Mouse (Mus musculus) c-Kit-positive CD71-positive TER-119-negative erythroid progenitor cells, embryonic 14.5 days (primary cell): ENCODE measurements around the gene Chd3.
A peak's percentile ranks its signal among the peaks of the same experiment; 100 is the strongest.

Experiments used
- DNase-seq: peaks from one replicate; pipeline ENCODE4 v3.0.0-alpha.2; 2013; ENCODE audit warnings: low read depth

The Chd3 gene

GRCm38 (mm10) chr11:69365722-69366121 lies 3.5 kb downstream of the Chd3 start:
- no peak for DNase-seq

DNA sequence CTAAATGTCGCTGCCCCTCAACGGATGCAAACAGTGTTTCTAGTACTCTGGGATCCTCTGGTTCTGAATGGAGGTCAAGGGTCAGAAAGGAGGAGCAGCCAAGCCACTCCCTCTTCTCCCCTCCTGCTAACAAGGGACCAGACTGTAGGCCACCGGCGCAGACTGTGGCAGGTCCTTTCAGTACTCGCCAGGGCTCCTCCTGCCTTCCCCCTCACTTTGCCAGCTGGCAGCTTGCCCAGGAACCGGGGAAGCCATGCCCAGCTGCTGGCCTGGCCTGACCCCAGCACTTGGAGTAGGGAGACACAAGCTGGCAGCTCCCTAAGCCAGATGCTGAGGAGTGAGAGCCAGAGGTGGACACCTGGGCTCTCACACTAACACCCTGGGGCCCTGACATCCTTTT lies 4.3 kb downstream of the Chd3 start:
- no peak for DNase-seq

DNA sequence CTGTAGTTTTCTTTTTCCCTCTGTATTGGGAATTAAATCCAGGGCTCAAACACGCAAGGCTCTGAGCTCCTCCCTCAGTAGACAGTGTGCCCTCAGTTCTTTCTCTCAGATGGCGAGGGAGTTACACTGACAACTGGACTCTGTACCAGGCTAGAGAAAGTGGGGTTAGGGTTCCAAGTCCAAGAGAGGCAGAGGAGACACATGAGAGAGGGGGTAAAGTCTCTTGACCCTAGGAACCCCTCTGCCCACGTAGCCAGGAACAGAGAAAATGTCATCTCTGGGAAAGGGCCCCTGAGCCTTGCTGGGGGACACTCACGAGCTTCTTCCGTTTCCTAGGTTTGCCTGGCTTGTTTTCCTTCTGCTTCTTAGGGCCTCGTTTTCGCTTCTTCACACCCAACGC lies 4.8 kb downstream of the Chd3 start:
- no peak for DNase-seq

- no peak for DNase-seq
Observed at GRCm38 (mm10) chr11:69362479-69362878, 6.7 kb downstream of the Chd3 start.

DNA sequence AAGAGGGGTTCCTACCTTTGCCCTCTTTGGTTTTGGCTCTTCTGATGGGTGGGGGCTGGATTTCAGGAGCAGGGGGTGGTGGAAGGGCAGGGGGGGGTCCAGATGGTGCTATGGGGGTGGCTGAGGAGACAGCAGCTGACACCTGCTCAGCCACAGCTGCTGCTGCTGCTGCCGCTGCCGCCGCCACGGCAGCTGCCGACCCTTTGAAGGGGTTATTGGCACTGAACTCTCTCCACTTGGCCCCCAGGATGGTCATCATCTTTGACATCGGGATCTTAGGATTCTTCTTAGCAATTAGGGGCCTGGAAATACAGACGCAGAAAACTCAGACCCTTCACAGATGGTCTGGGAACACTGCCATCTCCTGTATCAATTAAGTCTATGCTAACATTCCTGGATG lies 7.2 kb downstream of the Chd3 start:
- no peak for DNase-seq

- DNase-seq = no peak
Observed at GRCm38 (mm10) chr11:69357690-69358089, 11.5 kb downstream of the Chd3 start.

- no peak for DNase-seq
Observed at GRCm38 (mm10) chr11:69356544-69356943, 12.7 kb downstream of the Chd3 start.

- DNase-seq = no peak
Observed at GRCm38 (mm10) chr11:69346441-69346840, 22.8 kb downstream of the Chd3 start.

- DNase-seq = no peak
Observed at GRCm38 (mm10) chr11:69340161-69341131, 28.8 kb downstream of the Chd3 start, which contains the start of gene Rnf227. Rnf227 (plus strand) TSS chr11:69340461.

DNA sequence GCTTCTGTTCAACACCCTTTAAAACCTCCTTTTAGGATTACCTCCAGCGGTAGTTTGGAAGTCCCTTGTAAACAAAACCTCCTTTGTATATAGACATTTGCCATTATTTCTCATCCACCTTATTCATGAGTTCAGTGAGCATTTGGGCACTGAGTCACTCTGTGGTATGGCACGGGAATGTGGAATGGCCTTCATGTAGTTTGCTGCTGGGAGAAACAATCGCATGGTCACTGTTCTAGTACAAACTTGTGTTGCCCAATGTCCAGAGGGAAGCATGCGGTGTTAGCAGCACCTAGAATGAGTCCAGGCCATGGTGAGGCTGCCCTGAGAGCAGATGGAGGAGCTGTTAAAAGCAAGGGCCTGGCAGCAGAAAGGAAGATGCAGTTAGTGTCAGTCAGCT lies 34.4 kb downstream of the Chd3 start:
- no peak for DNase-seq

DNA sequence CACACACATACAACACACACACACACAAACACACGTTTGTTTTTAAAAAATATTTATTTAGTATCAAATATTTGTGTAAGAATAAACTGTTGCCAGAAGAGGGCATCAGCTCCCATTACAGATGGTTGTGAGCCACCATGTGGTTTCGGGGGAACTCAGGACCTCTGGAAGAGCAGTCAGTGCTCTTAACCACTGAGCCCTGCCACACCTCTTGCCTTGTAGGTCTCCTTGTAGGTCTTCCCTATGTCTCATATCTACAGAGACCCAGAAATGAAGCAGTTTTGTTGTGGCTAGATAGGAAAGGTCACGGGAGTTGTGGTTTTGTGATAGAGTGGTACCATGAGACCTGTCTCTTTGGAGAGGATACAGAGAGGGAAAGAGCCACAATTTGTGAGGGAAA lies 35.3 kb downstream of the Chd3 start:
- peak; percentile 59 for DNase-seq

DNA sequence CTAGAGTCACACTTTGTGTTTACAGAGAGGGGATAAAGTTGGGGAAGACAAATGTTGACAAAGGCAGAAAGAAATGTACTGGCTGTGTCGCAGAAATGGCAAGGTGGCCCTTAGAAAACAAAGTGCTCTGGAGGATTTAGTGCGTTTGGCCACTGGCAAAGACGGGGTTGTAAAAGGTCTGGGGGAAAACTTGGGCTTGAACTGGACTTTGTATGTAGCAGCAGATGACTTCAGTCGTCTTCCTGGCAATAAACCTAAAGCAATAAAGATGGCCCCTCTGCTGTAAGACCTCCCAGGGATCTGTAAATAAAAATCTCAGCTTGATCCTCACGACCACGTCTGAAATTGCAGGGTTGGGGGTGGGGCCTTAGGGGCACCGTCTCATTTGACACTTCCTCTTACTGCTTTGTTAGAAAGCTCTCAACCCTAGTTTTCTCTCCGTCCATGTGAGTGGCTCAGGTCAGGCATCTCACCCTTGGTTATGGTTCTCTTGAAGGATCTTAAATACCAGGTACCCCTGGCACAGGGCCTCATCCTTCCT lies 36.4 kb downstream of the Chd3 start:
- no peak for DNase-seq

DNA sequence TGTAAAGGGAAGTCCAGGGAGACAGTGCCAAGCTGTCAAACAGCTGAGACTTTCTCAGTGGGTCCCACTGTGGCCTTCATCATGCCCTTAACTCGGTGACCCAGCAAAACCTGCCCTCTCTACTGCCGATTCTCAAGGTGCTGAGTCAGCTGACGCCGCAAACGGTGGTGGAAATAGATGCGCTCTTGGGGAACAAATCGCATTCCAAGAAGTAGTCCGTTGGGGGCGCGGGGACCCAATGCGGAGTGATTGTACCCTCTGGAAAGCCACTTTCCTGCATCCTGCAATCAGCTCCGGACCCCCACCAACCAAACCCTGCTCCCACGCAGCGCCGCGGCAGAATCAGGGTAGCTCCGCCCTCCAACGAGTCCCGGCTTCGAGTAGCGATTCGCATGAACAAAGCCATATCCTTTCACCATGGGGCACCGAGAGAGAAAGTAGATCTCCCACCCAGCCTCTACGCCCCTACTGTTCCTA lies 37.2 kb downstream of the Chd3 start:
- DNase-seq = peak; percentile 38

- DNase-seq = no peak
Observed at GRCm38 (mm10) chr11:69331152-69331551, 38.1 kb downstream of the Chd3 start.

GRCm38 (mm10) chr11:69328517-69328916 lies 40.7 kb downstream of the Chd3 start:
- no peak for DNase-seq

DNA sequence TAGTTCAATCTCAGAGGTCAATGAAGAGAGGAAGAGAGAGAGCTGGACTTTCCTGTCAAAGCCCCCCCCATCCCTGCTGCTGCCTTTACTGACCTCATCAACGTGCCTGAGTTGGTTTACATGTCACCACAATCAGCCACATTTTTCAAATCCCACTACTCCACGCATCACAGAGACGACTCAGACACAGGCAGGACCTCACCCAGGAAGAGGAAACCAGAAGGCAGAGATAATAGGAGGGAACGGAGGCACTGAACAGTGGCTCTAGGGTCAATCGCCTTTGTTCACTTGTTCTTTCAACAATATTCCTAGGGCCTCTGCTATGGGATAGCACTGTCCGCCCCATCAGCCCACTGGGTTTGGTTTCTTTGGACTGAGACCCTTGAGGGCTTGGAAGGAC lies 41.6 kb downstream of the Chd3 start:
- DNase-seq = no peak

DNA sequence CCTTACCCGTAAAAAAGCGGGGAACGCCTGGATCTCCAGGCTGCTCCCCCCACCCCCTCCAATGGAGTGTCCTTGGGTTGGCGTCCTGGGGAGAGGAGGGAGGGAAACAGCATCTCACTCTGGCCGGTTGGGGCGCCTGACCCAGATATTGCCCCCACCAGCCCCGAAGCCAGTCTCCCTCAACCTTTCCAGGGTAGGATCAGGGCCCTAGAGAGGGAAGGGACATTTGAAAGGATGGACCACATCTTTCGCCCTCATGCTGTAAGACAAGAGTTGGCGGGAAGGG lies 42.1 kb downstream of the Chd3 start:
- no peak for DNase-seq

- DNase-seq = no peak
Observed at GRCm38 (mm10) chr11:69326408-69327156, 42.6 kb downstream of the Chd3 start.

- peak; percentile 91 for DNase-seq
Observed at GRCm38 (mm10) chr11:69325628-69326407, 43.4 kb downstream of the Chd3 start, which contains the start of gene Kcnab3. Kcnab3 (plus strand) TSS chr11:69326258.

GRCm38 (mm10) chr11:69324749-69325148 lies 44.5 kb downstream of the Chd3 start:
- no peak for DNase-seq

GRCm38 (mm10) chr11:69323667-69324111 lies 45.5 kb downstream of the Chd3 start, which contains the start of the genes Cntrob and Trappc1:
Cntrob (minus strand) TSS chr11:69323775.
Trappc1 (plus strand) TSS chr11:69323980.
- DNase-seq = peak; percentile 97
